Mouse (Mus musculus): ENCODE data around the gene March6. TPM values are rescaled to one million over a fixed set of nuclear protein-coding genes. Genes with fewer than 3 reads are reported as not detected.

March6 gene
- total RNA-seq, 2 experiments from 2014 or later: 199 to 221 TPM

GRCm38 (mm10) chr15:31517186-31517585, 13.7 kb downstream of the March6 start:
- no peak for DNase-seq (ENCODE audit: low spot score in 2 of 2)

DNA sequence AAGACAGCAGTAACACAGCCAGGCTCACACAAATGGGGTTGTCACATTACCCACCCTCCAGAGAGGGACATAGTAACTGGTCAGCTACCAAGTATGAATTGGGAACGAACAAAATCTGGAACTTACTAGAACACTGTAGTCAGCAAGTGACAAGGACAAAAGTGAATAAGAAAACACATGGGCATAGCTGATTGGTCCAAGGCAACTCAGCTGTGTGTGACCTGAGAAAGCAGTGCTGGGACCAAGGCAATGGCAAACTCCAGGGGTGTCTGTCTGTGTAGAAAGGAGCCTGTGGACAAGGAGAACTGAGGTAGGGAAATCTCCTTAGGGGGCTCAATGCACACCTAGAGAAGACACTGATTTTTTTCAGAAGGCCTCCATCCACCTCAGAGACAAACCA, 19.1 kb downstream of the March6 start:
- DNase-seq (ENCODE audit: low spot score in 2 of 2): no peak

DNA sequence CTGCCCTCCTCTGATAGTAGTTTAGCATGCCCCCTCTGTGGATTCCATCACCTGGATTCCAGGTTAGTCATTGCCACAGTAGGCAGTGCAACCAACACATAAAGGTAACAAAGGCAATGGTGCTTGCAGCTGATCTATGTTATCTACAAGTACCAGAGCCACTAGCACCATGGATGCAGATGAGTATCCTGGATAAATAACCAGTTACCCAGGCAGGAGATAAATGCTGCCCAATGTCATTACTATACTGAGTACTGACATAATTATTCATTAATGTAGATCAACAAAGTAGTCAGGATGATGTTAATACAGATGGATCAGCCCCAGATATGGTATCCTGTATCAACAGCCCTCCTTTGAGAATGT, 19.5 kb downstream of the March6 start:
- no peak for DNase-seq (ENCODE audit: low spot score in 2 of 2)

- no peak for DNase-seq (ENCODE audit: low spot score in 2 of 2)
These were observed 20.1 kb downstream of the March6 start for GRCm38 (mm10) chr15:31510477-31511405.

GRCm38 (mm10) chr15:31505082-31505481, 25.8 kb downstream of the March6 start:
- no peak for DNase-seq (ENCODE audit: low spot score in 2 of 2)

- no peak for DNase-seq (ENCODE audit: low spot score in 2 of 2)
These were observed 27.4 kb downstream of the March6 start for GRCm38 (mm10) chr15:31503447-31503846.

- no peak for DNase-seq (ENCODE audit: low spot score in 2 of 2)
These were observed 27.9 kb downstream of the March6 start for GRCm38 (mm10) chr15:31502996-31503395.

DNA sequence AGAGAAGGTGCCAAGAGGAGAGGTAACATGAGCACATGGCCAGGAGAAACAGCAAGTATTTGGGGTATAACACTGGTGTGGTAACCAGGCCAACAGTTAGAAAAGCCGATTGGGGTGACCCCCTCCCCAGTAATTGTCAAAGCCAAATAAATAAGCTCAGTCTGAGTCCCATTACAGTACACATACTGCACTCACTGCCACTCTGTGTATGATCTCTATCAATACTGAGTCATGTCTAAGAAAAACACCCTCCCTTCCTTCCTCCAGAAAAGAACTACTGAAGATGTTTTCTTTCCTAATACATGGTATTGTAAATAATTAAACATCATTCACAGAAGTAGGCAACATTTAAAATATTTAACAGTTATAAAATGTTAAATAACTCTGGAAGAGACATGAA, 28.5 kb downstream of the March6 start:
- DNase-seq (ENCODE audit: low spot score in 2 of 2): no peak

DNA sequence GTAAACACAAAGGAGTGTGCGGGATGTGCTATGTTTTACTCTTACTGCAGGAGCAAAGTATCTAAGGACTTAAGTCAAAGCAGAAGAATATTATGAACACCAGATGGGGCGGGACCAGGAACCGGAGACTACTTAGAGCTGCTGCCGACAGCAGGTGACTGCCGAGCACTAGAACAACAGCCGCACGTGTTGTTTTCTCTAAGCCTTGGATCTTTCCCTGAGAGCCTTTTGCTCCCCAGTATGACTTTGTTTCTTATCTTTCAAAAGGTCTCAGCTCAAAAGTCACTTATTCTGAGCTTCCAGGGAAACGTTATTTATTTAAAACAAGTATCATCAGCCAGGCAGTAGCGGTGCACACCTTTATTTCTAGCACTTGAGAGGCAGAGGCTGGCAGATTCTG, 36.0 kb downstream of the March6 start:
- no peak for DNase-seq (ENCODE audit: low spot score in 2 of 2)

- DNase-seq (ENCODE audit: low spot score in 2 of 2): no peak
These were observed 36.5 kb downstream of the March6 start for GRCm38 (mm10) chr15:31494310-31494709.

- DNase-seq (ENCODE audit: low spot score in 2 of 2): no peak
These were observed 43.4 kb downstream of the March6 start for GRCm38 (mm10) chr15:31487407-31487806.

DNA sequence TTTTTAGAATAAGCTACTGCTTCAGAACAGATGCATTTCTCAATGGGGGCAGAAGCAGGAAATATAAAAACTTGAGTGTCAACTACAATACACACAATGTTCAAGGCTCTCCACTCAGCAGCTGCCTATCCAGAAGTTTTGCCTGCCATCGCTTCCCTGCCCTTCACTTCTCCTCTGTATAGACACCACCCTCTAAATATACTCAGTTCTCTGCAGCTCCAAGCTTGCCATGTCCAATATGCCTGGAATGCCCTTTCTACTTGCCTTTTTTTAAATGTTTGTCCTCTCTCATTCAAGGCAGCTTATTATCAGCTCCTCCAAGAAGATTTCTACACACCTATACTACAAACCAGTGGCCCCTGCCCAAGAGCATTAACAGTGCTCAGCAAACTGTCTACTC, 54.2 kb downstream of the March6 start:
- DNase-seq (ENCODE audit: low spot score in 2 of 2): no peak

GRCm38 (mm10) chr15:31472645-31473574, 57.9 kb downstream of the March6 start:
- no peak for DNase-seq (ENCODE audit: low spot score in 2 of 2)

DNA sequence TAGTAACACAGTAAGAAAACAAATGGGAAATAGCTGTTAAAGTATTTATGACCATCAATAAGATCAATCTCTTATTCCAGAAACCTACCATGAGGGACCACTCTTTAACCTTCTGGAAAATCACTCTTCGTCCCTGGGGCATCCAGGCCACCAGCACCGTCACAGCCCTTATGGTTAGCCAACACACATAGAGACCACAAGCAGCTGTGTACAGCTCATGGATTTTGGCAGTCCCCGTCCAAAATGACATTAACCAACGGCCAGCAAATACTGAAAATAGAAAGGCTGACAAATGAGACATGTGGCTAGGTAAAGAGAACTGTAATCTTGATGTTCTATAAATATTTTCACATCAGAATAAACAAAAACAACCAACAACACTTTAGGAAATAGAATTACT, 59.3 kb downstream of the March6 start:
- DNase-seq (ENCODE audit: low spot score in 2 of 2): no peak

DNA sequence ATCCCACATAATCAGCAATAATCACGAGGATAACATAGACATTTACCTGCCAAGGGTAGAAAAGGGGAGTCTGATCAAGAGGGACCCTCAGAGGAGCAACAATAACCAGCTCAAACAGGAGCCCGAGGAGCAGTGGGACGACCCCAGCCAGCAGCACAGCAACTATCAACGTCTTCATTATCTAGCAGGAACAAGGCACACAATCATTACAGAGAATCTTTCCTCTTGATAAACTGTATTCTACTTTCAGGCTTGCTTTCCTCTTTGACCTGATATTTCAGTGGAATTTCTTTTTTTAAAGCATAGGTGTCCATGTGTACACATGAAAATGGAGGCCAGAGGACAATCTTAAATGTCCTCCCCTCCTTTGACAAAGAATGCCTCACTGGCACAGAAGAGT, 61.4 kb downstream of the March6 start:
- no peak for DNase-seq (ENCODE audit: low spot score in 2 of 2)

DNA sequence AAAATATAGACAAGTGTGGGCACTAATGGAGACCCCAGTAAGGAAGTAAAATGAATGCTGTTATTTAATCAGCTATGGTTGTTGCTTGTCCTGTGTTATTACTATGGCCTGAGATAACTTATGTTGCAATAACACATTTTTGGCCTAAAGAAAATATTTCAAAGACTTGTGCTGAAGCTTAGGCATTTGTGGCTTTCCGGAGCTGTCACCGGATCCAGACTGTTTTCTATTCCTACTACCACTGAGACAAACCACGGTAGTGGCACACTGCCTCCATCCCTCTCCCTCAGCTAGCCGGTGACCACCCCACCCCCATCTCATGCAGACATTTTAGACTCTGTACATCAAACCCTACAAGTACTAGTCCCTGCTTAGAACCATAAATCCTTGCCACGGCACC, 62.0 kb downstream of the March6 start:
- DNase-seq (ENCODE audit: low spot score in 2 of 2): no peak

DNA sequence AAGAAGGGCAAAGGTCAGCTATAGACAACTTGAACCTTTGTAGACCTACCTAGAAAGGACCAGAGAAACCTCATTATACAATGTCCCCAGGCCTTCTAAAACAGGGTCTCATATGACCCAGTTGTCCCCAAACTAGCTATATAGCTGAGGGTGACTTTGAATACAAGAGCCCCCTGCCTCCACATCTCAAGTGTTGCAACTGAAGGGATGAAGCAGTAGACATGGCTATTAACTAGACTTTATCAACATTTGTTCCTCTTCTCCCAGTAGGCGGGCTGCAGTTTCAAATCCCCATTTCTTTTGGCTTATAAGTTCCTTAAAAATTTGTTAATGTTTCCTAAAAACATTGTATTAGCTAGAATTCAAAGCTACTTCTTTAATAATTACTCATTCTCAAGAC, 64.1 kb downstream of the March6 start:
- DNase-seq (ENCODE audit: low spot score in 2 of 2): no peak

GRCm38 (mm10) chr15:31466295-31466694, 64.6 kb downstream of the March6 start:
- DNase-seq (ENCODE audit: low spot score in 2 of 2): no peak

DNA sequence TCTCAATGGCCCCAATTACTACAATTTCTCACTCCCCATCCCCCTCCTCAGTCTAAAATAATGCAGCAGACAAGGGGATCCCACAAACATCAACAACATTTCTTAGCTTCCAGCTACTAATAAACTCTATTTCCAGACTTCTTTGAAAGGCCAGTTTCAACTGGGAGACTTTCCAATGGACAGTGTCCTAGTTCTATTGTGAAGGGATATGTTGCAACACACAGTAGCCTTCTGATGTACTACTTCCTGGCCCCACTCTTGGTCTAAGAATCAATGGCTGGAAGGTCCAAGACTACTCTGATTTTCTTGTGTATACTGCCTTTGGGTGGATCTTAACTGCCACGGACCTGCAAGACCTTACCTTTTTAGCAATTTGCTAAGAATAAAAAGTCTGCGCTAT, 65.0 kb downstream of the March6 start:
- no peak for DNase-seq (ENCODE audit: low spot score in 2 of 2)

GRCm38 (mm10) chr15:31460571-31460970, 70.3 kb downstream of the March6 start:
- no peak for DNase-seq (ENCODE audit: low spot score in 2 of 2)

DNA sequence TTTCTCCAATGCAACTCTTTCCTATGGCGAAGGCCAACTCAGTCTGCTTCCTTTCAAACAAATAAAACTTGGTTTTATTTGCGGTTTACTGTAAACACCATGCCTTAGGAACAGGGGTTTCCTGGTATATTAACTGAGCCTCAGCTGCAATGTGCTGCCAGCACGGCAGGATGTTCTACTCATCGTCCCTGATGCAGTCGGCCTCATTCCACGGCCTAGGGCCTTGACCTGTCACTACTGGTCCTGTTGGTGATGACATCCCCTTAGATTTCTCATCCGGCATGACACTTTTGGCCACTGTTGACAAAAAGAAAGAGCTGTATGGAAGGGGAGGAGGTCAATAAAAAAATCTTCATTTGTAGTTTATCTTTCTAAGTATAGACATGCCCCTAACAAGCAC, 72.8 kb downstream of the March6 start:
- DNase-seq (ENCODE audit: low spot score in 2 of 2): no peak

DNA sequence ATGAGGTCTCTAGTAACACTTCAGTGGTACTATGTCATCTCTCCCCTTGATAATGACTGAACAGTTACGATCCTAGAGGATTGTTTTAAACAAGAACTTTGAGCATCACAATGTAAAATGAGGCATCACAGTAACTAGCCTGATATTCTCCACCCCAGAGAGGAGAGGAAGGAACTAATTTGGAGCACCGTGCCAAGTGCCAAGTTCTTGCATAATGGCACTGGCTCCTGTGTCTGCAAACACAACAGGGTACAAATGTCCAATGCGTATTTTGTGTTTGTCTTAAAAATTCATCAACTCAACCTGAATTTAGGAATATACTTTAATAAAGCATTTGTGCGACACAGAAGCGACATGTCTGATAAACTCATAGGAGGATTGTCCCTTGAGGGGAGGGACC, 74.5 kb downstream of the March6 start:
- DNase-seq (ENCODE audit: low spot score in 2 of 2): no peak

Data from layer of hippocampus, postnatal 10 days (tissue).